Mouse (Mus musculus) hematopoietic stem cell, adult 5-6 weeks (primary cell): ENCODE data around the gene Guca2a. TPM values are rescaled to one million over a fixed set of nuclear protein-coding genes. Genes with fewer than 3 reads are reported as not detected.
A peak's percentile ranks its signal among the peaks of the same experiment; 100 is the strongest.
"Not testable (repeated sequence)": the region's sequence is repeated elsewhere in the genome, so short reads cannot be mapped to it uniquely, and the experiment has no call there.

Experiments
- ATAC-seq, 2 experiments: fragments of 125-278 bp in 1 of 2; replicated peaks in 1 of 2; 2 replicates each; pipeline ENCODE4 v1.8.0; 2016 to 2017; ENCODE audit warnings: inconsistent platforms in 2 of 2, mild to moderate bottlenecking in 2 of 2, moderate number of reproducible peaks in 2 of 2, low read depth in 1 of 2, moderate TSS enrichment in 1 of 2; ENCODE audit not compliant: low FRiP score in 2 of 2, poor library complexity in 2 of 2, severe bottlenecking in 2 of 2, insufficient read depth in 1 of 2, low TSS enrichment in 1 of 2
- total RNA-seq: library from RNA; stranded (forward); fragments of 172-1452, 232-1000 nt; gene quantifications from 2 replicates; pipeline ENCODE4 v1.2.3, GENCODE M21; 2017

Guca2a gene
- not detected in 2 replicates for total RNA-seq

GRCm38 (mm10) chr4:119637176-119637845, at the start of gene Guca2a:
Guca2a (plus strand) TSS chr4:119637704.
- ATAC-seq: no peak

- no peak for ATAC-seq
Measured at GRCm38 (mm10) chr4:119588037-119588436, 49.5 kb upstream of the Guca2a start.

GRCm38 (mm10) chr4:119589423-119589822, 48.1 kb upstream of the Guca2a start:
- no peak for ATAC-seq

- ATAC-seq: no peak
Measured at GRCm38 (mm10) chr4:119590027-119590426, 47.5 kb upstream of the Guca2a start.

GRCm38 (mm10) chr4:119592479-119592878, 45.0 kb upstream of the Guca2a start:
- no peak for ATAC-seq

- no peak for ATAC-seq
Measured at GRCm38 (mm10) chr4:119594331-119594730, 43.2 kb upstream of the Guca2a start.

- no peak for ATAC-seq
Measured at GRCm38 (mm10) chr4:119599605-119600004, 37.9 kb upstream of the Guca2a start.

GRCm38 (mm10) chr4:119609488-119609887, 28.0 kb upstream of the Guca2a start:
- peak; percentile 62 to 80 for ATAC-seq

GRCm38 (mm10) chr4:119614078-119614477, 23.4 kb upstream of the Guca2a start:
- no peak for ATAC-seq

- no peak for ATAC-seq
Measured at GRCm38 (mm10) chr4:119614724-119615123, 22.8 kb upstream of the Guca2a start.

- no peak for ATAC-seq
Measured at GRCm38 (mm10) chr4:119626081-119626645, 11.3 kb upstream of the Guca2a start.

- no peak for ATAC-seq
Measured at GRCm38 (mm10) chr4:119626876-119627275, 10.6 kb upstream of the Guca2a start.

GRCm38 (mm10) chr4:119627317-119627716, 10.2 kb upstream of the Guca2a start:
- ATAC-seq: no peak

GRCm38 (mm10) chr4:119628363-119628762, 9.1 kb upstream of the Guca2a start:
- not testable (repeated sequence) for ATAC-seq

- ATAC-seq: peak; percentile 70 to 84
Measured at GRCm38 (mm10) chr4:119631115-119631919, 6.2 kb upstream of the Guca2a start.

GRCm38 (mm10) chr4:119632721-119633120, 4.8 kb upstream of the Guca2a start:
- no peak for ATAC-seq

- no peak for ATAC-seq
Measured at GRCm38 (mm10) chr4:119633342-119633741, 4.2 kb upstream of the Guca2a start.

GRCm38 (mm10) chr4:119633948-119634347, 3.6 kb upstream of the Guca2a start:
- no peak for ATAC-seq
